Mouse (Mus musculus) lung, embryonic 16.5 days (tissue): ENCODE measurements at regions not wholly inside any gene's neighbourhood (a gene's known extent, or its start where the extent isn't known, plus 50 kb on each side); places are given as distances from the start of the nearest gene placed in this dataset.

Experiments
- ATAC-seq: fragments of 200-750 bp; cut with Nextera tagmentation; 2 replicates; pipeline ENCODE4 v1.8.0; 2017; ENCODE audit warnings: low read depth, mild to moderate bottlenecking, moderate library complexity
- H3K27ac ChIP-seq: fragments of 300-500 bp; sonication (generic); 2 replicates; pipeline ENCODE4 v1.5.1; 2014; ENCODE audit warnings: mild to moderate bottlenecking, control low read depth, low read length
- H3K27me3 ChIP-seq: fragments of 300-500 bp; sonication (generic); 2 replicates; pipeline ENCODE4 v1.6.1; 2014; ENCODE audit warnings: low read depth, low read length, mixed read lengths; ENCODE audit not compliant: control insufficient read depth, insufficient read depth
- H3K36me3 ChIP-seq: fragments of 300-500 bp; sonication (generic); 2 replicates; pipeline ENCODE4 v1.6.1; 2014; ENCODE audit warnings: low read length; ENCODE audit not compliant: control insufficient read depth, insufficient read depth
- H3K4me1 ChIP-seq: fragments of 300-500 bp; sonication (generic); replicated peaks from 2 replicates; pipeline ENCODE4 v1.6.1; 2014; ENCODE audit warnings: low read length, mixed read lengths; ENCODE audit not compliant: control insufficient read depth, insufficient read depth
- H3K4me2 ChIP-seq: fragments of 300-500 bp; sonication (generic); 2 replicates; pipeline ENCODE4 v1.6.1; 2014; ENCODE audit warnings: low read depth, low read length, control low read depth
- H3K4me3 ChIP-seq: fragments of 300-500 bp; sonication (generic); 2 replicates; pipeline ENCODE4 v1.5.1; 2014; ENCODE audit warnings: mild to moderate bottlenecking, low read length, control low read depth
- H3K9ac ChIP-seq: fragments of 300-500 bp; sonication (generic); 2 replicates; pipeline ENCODE4 v1.6.1; 2014; ENCODE audit warnings: low read length, control low read depth
- H3K9me3 ChIP-seq: fragments of 300-500 bp; sonication (generic); 2 replicates; pipeline ENCODE4 v1.6.1; 2016; ENCODE audit warnings: low read length; ENCODE audit not compliant: control insufficient read depth
- WGBS: fragments of 180-500 bp; shearing (Covaris S2); extraction: QIAGEN DNeasy Blood & Tissue Kit; methylation state at CpG from one replicate; pipeline ENCODE4 v1.1.7; 2014; 5-methylcytosine and 5-hydroxymethylcytosine counted together

DNA sequence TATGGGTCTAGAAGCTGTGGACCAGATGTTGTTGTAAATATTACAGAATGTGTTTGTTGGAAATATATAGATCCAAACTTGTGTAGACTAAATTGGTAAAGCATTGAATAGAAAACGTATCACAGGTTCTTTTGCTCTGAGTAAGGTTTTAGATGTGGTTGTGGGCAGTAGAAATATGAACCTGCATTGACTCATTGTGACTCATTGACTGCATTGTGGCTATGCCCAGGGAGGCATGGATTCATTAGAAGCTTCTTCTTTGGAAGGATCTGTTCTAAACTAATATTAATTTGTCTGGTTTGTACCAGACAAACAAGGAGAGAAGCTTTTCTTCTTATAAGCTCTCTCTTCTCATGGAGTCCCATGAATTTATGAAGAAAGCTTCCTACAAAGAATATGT is 248.2 kb upstream of the Xrcc4 start:
- Histone ChIP-seq H3K9me3 (no peaks in the 10 kb centered on the region), H3K27ac (no peak overlapping the region), H3K36me3 (no peaks in the 10 kb centered on the region), H3K9ac (no peak overlapping the region), H3K4me2 (no peak overlapping the region), H3K27me3 (no peaks in the 10 kb centered on the region), H3K4me3 (no peak overlapping the region), H3K4me1 (no peaks in the 10 kb centered on the region)
- no peak for ATAC-seq
- WGBS: 71% methylated on average over 1 of the region's 1 CpGs

GRCm38 (mm10) chr13:90335741-90336037 is 246.3 kb upstream of the Xrcc4 start:
- 63% methylated on average over 3 of the region's 3 CpGs for WGBS
- H3K36me3 ChIP-seq: no peaks in the 10 kb centered on the region
- H3K27me3 ChIP-seq: no peaks in the 10 kb centered on the region
- H3K9me3 ChIP-seq: no peaks in the 10 kb centered on the region
- no peak overlapping the region for H3K9ac ChIP-seq
- no peak for ATAC-seq
- H3K27ac ChIP-seq: no peak overlapping the region
- no peak overlapping the region for H3K4me2 ChIP-seq
- no peak overlapping the region for H3K4me3 ChIP-seq
- no peaks in the 10 kb centered on the region for H3K4me1 ChIP-seq

DNA sequence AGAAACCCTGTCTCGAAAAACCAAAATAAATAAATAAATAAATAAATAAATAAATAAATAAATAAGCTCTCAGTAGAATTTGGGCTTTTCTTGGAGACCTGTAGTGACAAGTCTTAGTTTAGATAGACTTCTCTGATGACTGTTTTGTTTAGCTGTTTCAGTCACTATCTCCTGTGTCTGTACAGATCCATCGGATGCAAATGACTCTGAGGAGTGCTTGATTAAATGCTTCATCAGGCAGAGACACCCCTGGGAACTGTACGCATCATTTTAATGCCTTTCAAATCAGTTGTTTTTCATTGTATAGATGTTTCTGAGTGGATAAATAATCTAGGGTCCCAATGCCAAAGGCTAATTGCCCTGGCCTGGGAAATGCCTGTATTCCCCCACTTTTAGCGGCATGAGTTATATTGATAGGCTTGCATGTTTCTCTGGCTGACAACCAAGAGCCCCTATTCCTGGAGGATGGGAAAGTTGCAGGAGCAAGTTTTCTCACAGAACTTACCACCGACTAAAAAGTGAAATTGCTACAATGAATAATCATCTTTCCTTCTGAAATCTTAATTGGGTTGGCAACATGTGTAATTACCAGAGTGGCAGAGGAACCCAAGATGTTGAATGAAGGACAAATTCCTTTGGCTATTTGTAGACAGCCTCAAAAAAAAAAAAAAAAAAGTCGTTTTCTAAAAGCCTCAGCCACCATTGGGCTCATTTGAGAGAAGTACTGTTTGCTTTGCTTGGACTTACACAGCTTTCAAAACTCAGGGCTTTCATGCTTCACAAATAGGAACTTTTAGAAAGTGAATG is 245.7 kb upstream of the Xrcc4 start:
- ATAC-seq: no peak
- WGBS: 59% methylated on average over 6 of the region's 6 CpGs
- no peaks in the 10 kb centered on the region for H3K36me3 ChIP-seq
- H3K9me3 ChIP-seq: no peaks in the 10 kb centered on the region
- no peaks in the 10 kb centered on the region for H3K4me1 ChIP-seq
- no peak overlapping the region for H3K9ac ChIP-seq
- no peak overlapping the region for H3K4me2 ChIP-seq
- H3K27ac ChIP-seq: no peak overlapping the region
- no peak overlapping the region for H3K4me3 ChIP-seq
- no peaks in the 10 kb centered on the region for H3K27me3 ChIP-seq

DNA sequence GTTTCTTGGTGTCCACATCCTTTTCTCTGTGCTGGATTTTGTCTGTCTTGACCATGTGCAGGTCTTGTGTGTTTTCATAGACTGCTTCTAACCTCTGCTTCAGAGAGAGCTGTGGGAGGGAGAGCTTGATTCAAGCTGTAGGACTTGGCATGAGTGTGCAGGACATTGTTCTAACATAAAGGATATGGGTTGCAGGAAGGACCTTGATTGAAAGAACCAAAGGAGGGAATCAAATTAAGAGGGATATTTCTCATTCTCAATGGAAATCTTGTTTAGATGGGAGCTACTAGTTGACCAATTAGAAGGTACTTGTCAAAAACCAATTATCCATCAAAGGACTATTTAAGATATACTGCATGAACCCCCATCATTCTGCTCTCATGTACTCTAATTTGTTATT is 244.9 kb upstream of the Xrcc4 start:
- H3K36me3 ChIP-seq: no peaks in the 10 kb centered on the region
- ATAC-seq: no peak
- no peak overlapping the region for H3K4me2 ChIP-seq
- no peaks in the 10 kb centered on the region for H3K27me3 ChIP-seq
- no peak overlapping the region for H3K4me3 ChIP-seq
- H3K27ac ChIP-seq: no peak overlapping the region
- H3K9me3 ChIP-seq: no peaks in the 10 kb centered on the region
- H3K4me1 ChIP-seq: no peaks in the 10 kb centered on the region
- no peak overlapping the region for H3K9ac ChIP-seq

DNA sequence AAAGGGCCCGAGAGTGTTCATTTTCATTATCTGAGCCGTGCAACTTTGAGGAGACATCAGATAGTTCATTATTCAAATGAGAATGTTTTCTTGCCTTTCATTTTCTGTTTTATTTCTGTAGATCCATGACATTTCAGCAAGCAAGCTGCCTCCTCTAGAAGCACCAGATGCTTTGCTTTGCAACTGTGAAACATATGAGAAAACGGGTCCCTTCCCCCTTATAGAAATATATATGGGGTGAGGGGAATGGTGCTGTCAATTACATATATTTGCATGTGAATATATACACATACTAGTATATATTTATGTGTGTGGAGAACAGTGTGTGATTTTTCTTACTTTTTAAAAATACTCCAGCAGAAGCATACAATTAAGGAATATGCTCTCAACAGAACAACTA is 235.8 kb upstream of the Xrcc4 start:
- Histone ChIP-seq H3K4me2 (no peak overlapping the region), H3K4me3 (no peak overlapping the region), H3K4me1 (no peaks in the 10 kb centered on the region), H3K27ac (no peak overlapping the region), H3K36me3 (no peaks in the 10 kb centered on the region), H3K9ac (no peak overlapping the region), H3K27me3 (no peaks in the 10 kb centered on the region), H3K9me3 (no peaks in the 10 kb centered on the region)
- no peak for ATAC-seq
- WGBS: 62% methylated on average over 3 of the region's 3 CpGs

GRCm38 (mm10) chr13:90313209-90313978 is 224.0 kb upstream of the Xrcc4 start:
- H3K36me3 ChIP-seq: no peaks in the 10 kb centered on the region
- no peak overlapping the region for H3K9ac ChIP-seq
- no peaks in the 10 kb centered on the region for H3K4me1 ChIP-seq
- no peak overlapping the region for H3K4me2 ChIP-seq
- H3K27me3 ChIP-seq: no peaks in the 10 kb centered on the region
- WGBS: 88% methylated on average over 9 of the region's 9 CpGs
- H3K27ac ChIP-seq: no peak overlapping the region
- no peak overlapping the region for H3K4me3 ChIP-seq
- no peaks in the 10 kb centered on the region for H3K9me3 ChIP-seq
- no peak for ATAC-seq

DNA sequence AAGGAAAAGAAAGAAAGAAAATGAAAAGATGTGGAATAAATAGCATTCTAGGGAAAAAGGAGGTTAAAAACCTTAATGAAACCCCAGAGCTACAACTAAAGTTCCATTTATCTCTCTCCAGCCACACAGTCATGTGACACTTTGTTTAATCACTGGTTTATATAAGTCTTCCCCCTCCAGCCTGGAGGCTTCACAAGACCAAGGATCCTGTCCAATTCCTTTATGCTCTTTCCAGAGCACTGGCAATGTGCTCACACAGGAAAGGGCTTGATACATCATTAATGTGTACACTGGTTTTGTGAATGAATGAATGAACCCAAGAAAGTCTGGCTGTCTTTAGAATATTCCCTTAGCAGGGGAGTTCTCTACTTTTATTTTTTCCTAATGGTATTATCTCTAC is 221.1 kb upstream of the Xrcc4 start:
- H3K9me3 ChIP-seq: no peaks in the 10 kb centered on the region
- H3K4me1 ChIP-seq: no peaks in the 10 kb centered on the region
- H3K27ac ChIP-seq: no peak overlapping the region
- no peaks in the 10 kb centered on the region for H3K36me3 ChIP-seq
- H3K9ac ChIP-seq: no peak overlapping the region
- no peak overlapping the region for H3K4me3 ChIP-seq
- H3K4me2 ChIP-seq: no peak overlapping the region
- peak; percentile 88 for ATAC-seq
- H3K27me3 ChIP-seq: no peaks in the 10 kb centered on the region

- no peak overlapping the region for H3K27ac ChIP-seq
- no peak overlapping the region for H3K9ac ChIP-seq
- ATAC-seq: no peak
- 63% methylated on average over 3 of the region's 3 CpGs for WGBS
- H3K9me3 ChIP-seq: no peaks in the 10 kb centered on the region
- H3K4me1 ChIP-seq: no peaks in the 10 kb centered on the region
- no peaks in the 10 kb centered on the region for H3K27me3 ChIP-seq
- no peaks in the 10 kb centered on the region for H3K36me3 ChIP-seq
- H3K4me2 ChIP-seq: no peak overlapping the region
- H3K4me3 ChIP-seq: no peak overlapping the region
Measured at GRCm38 (mm10) chr13:90300481-90300880, 211.1 kb upstream of the Xrcc4 start.

- no peak for ATAC-seq
- WGBS: 81% methylated on average over 5 of the region's 5 CpGs
- Histone ChIP-seq H3K4me3 (no peak overlapping the region), H3K4me2 (no peak overlapping the region), H3K27me3 (no peaks in the 10 kb centered on the region), H3K9ac (no peak overlapping the region), H3K36me3 (no peaks in the 10 kb centered on the region), H3K27ac (no peak overlapping the region), H3K4me1 (no peaks in the 10 kb centered on the region), H3K9me3 (no peaks in the 10 kb centered on the region)
Measured at GRCm38 (mm10) chr13:90294648-90295007, 205.2 kb upstream of the Xrcc4 start.
